Mouse (Mus musculus) lung, adult 18-20 months (tissue): Measurements from ENCODE around the gene Olfr291.

Experiments used
- DNase-seq, 2 experiments: peaks; one replicate each; pipeline ENCODE4 v3.0.0; 2022; ENCODE audit warnings: mixed read lengths in 2 of 2

Olfr291 gene

DNA sequence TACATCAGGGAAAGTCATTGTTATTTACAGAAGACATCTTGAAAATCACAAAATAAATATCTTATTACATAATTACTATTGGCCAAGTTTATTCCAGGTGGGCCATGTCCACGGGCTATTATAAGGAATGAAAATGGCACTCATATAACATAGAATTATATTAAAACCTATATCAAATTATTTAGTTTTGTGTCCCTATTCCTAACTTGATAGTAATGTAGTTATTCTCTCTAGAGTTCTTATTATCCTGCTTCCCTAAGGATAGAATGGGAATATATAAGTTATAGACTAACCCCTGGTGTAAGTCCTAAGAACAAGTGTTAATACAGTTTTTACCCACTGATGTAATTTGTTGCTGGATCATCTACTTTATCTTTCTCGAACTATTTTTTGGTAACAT lies at the start of gene Olfr291:
Gene Olfr291 (plus strand): TSS at position 301 of the 400 bp plus-strand sequence.
- no peak for DNase-seq

DNA sequence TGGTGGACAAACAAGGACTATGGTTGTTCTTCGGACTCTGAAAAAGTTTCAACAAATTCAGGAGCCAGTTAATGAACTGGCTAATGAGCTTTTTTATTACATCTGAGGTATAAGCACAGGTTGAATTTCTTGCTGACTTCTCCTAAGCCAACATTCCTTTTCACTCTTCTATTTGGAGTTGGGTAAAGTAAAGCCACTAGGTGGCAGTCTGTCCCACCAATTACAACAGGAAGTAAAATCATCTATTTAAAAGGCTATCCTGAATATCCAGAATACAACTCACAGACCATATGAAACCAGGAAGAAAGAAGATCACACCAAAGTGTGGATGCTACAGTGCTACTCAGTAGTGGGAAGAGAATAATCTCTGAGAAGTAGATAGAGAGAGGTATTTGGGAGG lies 48.1 kb upstream of the Olfr291 start:
- DNase-seq = no peak

DNA sequence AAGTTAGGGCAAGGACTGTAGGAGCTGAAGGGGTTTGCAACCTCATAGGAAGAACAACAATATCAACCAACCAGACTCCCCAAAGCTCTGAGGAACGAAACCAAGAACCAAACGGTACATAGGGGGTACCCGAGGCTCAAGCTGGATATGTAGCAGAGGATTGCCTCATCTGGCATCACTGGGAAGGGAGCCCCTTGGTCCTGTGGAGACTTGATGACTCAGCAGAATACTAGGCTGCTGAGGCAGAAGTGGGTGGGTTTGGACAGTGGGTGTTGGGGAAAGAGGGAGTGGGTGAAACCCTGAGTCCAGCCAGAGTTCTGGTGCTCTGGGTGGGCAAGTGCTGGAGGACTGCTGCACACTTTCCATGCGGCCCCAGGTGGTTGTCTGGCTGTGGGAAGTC lies 47.2 kb upstream of the Olfr291 start:
- DNase-seq = no peak

DNA sequence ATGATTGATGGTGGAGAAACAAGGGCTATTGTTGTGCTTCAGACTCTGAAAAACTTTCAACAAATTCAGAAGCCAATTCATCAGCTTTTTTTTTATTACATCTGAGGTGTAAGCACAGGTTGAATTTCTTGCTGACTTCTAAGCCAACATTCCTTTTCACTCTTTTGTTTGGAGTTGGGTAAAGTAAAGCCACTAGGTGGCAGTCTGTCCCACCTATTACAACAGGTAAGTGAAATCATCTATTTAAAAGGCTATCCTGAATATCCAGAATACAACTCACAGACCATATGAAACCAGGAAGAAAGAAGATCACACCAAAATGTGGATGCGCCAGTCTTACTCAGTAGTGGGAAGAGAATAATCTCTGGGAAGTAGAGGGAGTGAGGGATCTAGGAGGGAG lies 31.2 kb downstream of the Olfr291 start:
- DNase-seq = no peak
